Mouse (Mus musculus): ENCODE results near the gene Mif.

- TF ChIP-seq CTCF (conservative IDR thresholded peaks at IDR 0.05; ENCODE audit: low read length) (no peak), POU5F1 (IDR thresholded peaks at IDR 0.05; ENCODE audit: borderline replicate concordance, low read length) (no peak)
These were observed 813 bp downstream of the Mif start for GRCm38 (mm10) chr10:75859107-75859746.
